Mouse (Mus musculus) right cerebral cortex, postnatal 25 days (tissue): ENCODE measurements around the gene Ttc25.
"Not testable (repeated sequence)": the region's sequence is repeated elsewhere in the genome, so short reads cannot be mapped to it uniquely, and the experiment has no call there.

Experiments used
- DNase-seq: peaks from one replicate; pipeline ENCODE4 v3.0.0; 2022

Ttc25 gene

GRCm38 (mm10) chr11:100533871-100534270 lies 11.5 kb upstream of the Ttc25 start:
- no peak for DNase-seq

GRCm38 (mm10) chr11:100534411-100534810 lies 11.0 kb upstream of the Ttc25 start:
- not testable (repeated sequence) for DNase-seq

- not testable (repeated sequence) for DNase-seq
These were observed 10.6 kb upstream of the Ttc25 start for GRCm38 (mm10) chr11:100534821-100535220.

GRCm38 (mm10) chr11:100535996-100536395 lies 9.4 kb upstream of the Ttc25 start:
- no peak for DNase-seq

GRCm38 (mm10) chr11:100536466-100536865 lies 8.9 kb upstream of the Ttc25 start:
- no peak for DNase-seq

- DNase-seq: no peak
These were observed 4.4 kb upstream of the Ttc25 start for GRCm38 (mm10) chr11:100540966-100541365.

- no peak for DNase-seq
These were observed 3.8 kb upstream of the Ttc25 start for GRCm38 (mm10) chr11:100541577-100541976.

- no peak for DNase-seq
These were observed 309 bp downstream of the Ttc25 start for GRCm38 (mm10) chr11:100545746-100546085.

GRCm38 (mm10) chr11:100546955-100547354 lies 1.5 kb downstream of the Ttc25 start:
- DNase-seq: no peak

GRCm38 (mm10) chr11:100548141-100548540 lies 2.7 kb downstream of the Ttc25 start:
- DNase-seq: no peak

GRCm38 (mm10) chr11:100549466-100549865 lies 4.1 kb downstream of the Ttc25 start:
- DNase-seq: no peak

GRCm38 (mm10) chr11:100550101-100550500 lies 4.7 kb downstream of the Ttc25 start:
- no peak for DNase-seq

GRCm38 (mm10) chr11:100552842-100553241 lies 7.4 kb downstream of the Ttc25 start:
- no peak for DNase-seq

GRCm38 (mm10) chr11:100555583-100555982 lies 10.2 kb downstream of the Ttc25 start:
- peak; percentile 44 for DNase-seq

GRCm38 (mm10) chr11:100557563-100557962 lies 12.2 kb downstream of the Ttc25 start:
- no peak for DNase-seq

- no peak for DNase-seq
These were observed 14.1 kb downstream of the Ttc25 start for GRCm38 (mm10) chr11:100559476-100559875.

- no peak for DNase-seq
These were observed 16.3 kb downstream of the Ttc25 start for GRCm38 (mm10) chr11:100561748-100562147.

GRCm38 (mm10) chr11:100564297-100564696 lies 18.9 kb downstream of the Ttc25 start:
- peak; percentile 80 for DNase-seq

- no peak for DNase-seq
These were observed 19.3 kb downstream of the Ttc25 start for GRCm38 (mm10) chr11:100564703-100565102.

GRCm38 (mm10) chr11:100567229-100567628 lies 21.8 kb downstream of the Ttc25 start:
- DNase-seq: no peak

- no peak for DNase-seq
These were observed 22.4 kb downstream of the Ttc25 start for GRCm38 (mm10) chr11:100567815-100568245.

- DNase-seq: no peak
These were observed 23.3 kb downstream of the Ttc25 start for GRCm38 (mm10) chr11:100568692-100569091.

- DNase-seq: no peak
These were observed 24.4 kb downstream of the Ttc25 start for GRCm38 (mm10) chr11:100569789-100570188.

- DNase-seq: peak; percentile 49
These were observed 25.2 kb downstream of the Ttc25 start for GRCm38 (mm10) chr11:100570430-100571201.

GRCm38 (mm10) chr11:100571202-100571567 lies 25.8 kb downstream of the Ttc25 start:
- peak; percentile 26 for DNase-seq
